Mouse (Mus musculus): Measurements from ENCODE around the gene Car10. TPM values are rescaled to one million over a fixed set of nuclear protein-coding genes. Genes with fewer than 3 reads are reported as not detected.

The Car10 gene
- polyA plus RNA-seq, 1 experiment from 2014 or later = 1.7 TPM

- no peaks in the 10 kb centered on the region for H3K36me3 ChIP-seq (ENCODE audit: control insufficient read depth, insufficient read depth, low read length)
- no peaks in the 10 kb centered on the region for H3K27me3 ChIP-seq (ENCODE audit: control insufficient read depth, insufficient read depth, low read length)
- H3K4me1 ChIP-seq (ENCODE audit: control insufficient read depth, insufficient read depth, low read length) = no peaks in the 10 kb centered on the region
- no peak overlapping the region for H3K4me3 ChIP-seq (ENCODE audit: low read depth, low read length)
- H3K27ac ChIP-seq (ENCODE audit: low read depth, low read length) = no peak overlapping the region
- DNase-seq (ENCODE audit: low spot score, missing footprints) = no peak
- no peak overlapping the region for H3K4me2 ChIP-seq
- H3K9ac ChIP-seq (ENCODE audit: low read length) = no peak overlapping the region
- no peak for ATAC-seq (ENCODE audit: low FRiP score)
- WGBS = 88% methylated on average over 1 of the region's 1 CpGs
- H3K9me3 ChIP-seq (ENCODE audit: control insufficient read depth, low read length) = no peaks in the 10 kb centered on the region
Measured at GRCm38 (mm10) chr11:93487021-93487420, 389.2 kb downstream of the Car10 start.

GRCm38 (mm10) chr11:93487913-93488604 lies 390.2 kb downstream of the Car10 start:
- ATAC-seq (ENCODE audit: low FRiP score) (no peak), DNase-seq (ENCODE audit: low spot score, missing footprints) (no peak)
- Histone ChIP-seq H3K27ac (ENCODE audit: low read depth, low read length) (no peak overlapping the region), H3K27me3 (ENCODE audit: control insufficient read depth, insufficient read depth, low read length) (no peaks in the 10 kb centered on the region), H3K4me1 (ENCODE audit: control insufficient read depth, insufficient read depth, low read length) (no peaks in the 10 kb centered on the region), H3K36me3 (ENCODE audit: control insufficient read depth, insufficient read depth, low read length) (no peaks in the 10 kb centered on the region), H3K4me3 (ENCODE audit: low read depth, low read length) (no peak overlapping the region), H3K4me2 (no peak overlapping the region), H3K9me3 (ENCODE audit: control insufficient read depth, low read length) (no peaks in the 10 kb centered on the region), H3K9ac (ENCODE audit: low read length) (no peak overlapping the region)
- WGBS = 84% methylated on average over 3 of the region's 3 CpGs

- Histone ChIP-seq H3K27me3 (ENCODE audit: control insufficient read depth, insufficient read depth, low read length) (no peaks in the 10 kb centered on the region), H3K4me1 (ENCODE audit: control insufficient read depth, insufficient read depth, low read length) (no peaks in the 10 kb centered on the region), H3K4me3 (ENCODE audit: low read depth, low read length) (no peak overlapping the region), H3K27ac (ENCODE audit: low read depth, low read length) (no peak overlapping the region), H3K9me3 (ENCODE audit: control insufficient read depth, low read length) (no peaks in the 10 kb centered on the region), H3K9ac (ENCODE audit: low read length) (no peak overlapping the region), H3K4me2 (no peak overlapping the region), H3K36me3 (ENCODE audit: control insufficient read depth, insufficient read depth, low read length) (no peaks in the 10 kb centered on the region)
- ATAC-seq (ENCODE audit: low FRiP score) (no peak), DNase-seq (ENCODE audit: low spot score, missing footprints) (no peak)
- 85% methylated on average over 11 of the region's 11 CpGs for WGBS
Measured at GRCm38 (mm10) chr11:93490211-93490820, 392.5 kb downstream of the Car10 start.

GRCm38 (mm10) chr11:93497896-93498295 lies 400.1 kb downstream of the Car10 start:
- no peaks in the 10 kb centered on the region for H3K9me3 ChIP-seq (ENCODE audit: control insufficient read depth, low read length)
- no peak for ATAC-seq (ENCODE audit: low FRiP score)
- WGBS = 80% methylated on average over 6 of the region's 6 CpGs
- no peak overlapping the region for H3K4me2 ChIP-seq
- H3K36me3 ChIP-seq (ENCODE audit: control insufficient read depth, insufficient read depth, low read length) = no peaks in the 10 kb centered on the region
- H3K4me3 ChIP-seq (ENCODE audit: low read depth, low read length) = no peak overlapping the region
- no peak for DNase-seq (ENCODE audit: low spot score, missing footprints)
- H3K9ac ChIP-seq (ENCODE audit: low read length) = no peak overlapping the region
- no peaks in the 10 kb centered on the region; the same call in 1 of the 2 replicates for H3K4me1 ChIP-seq (ENCODE audit: control insufficient read depth, insufficient read depth, low read length)
- H3K27me3 ChIP-seq (ENCODE audit: control insufficient read depth, insufficient read depth, low read length) = no peaks in the 10 kb centered on the region
- H3K27ac ChIP-seq (ENCODE audit: low read depth, low read length) = no peak overlapping the region

- H3K9me3 ChIP-seq (ENCODE audit: control insufficient read depth, low read length) = no peaks in the 10 kb centered on the region
- DNase-seq (ENCODE audit: low spot score, missing footprints) (no peak), ATAC-seq (ENCODE audit: low FRiP score) (peak; percentile 68)
- H3K36me3 ChIP-seq (ENCODE audit: control insufficient read depth, insufficient read depth, low read length) = no peaks in the 10 kb centered on the region
- WGBS = 37% methylated on average over 4 of the region's 4 CpGs
- no peak overlapping the region; the same call in 1 of the 2 replicates for H3K27ac ChIP-seq (ENCODE audit: low read depth, low read length)
- no peak overlapping the region for H3K4me3 ChIP-seq (ENCODE audit: low read depth, low read length)
- H3K4me2 ChIP-seq = no peak overlapping the region
- no peak overlapping the region for H3K9ac ChIP-seq (ENCODE audit: low read length)
- no peaks in the 10 kb centered on the region; the same call in 1 of the 2 replicates for H3K4me1 ChIP-seq (ENCODE audit: control insufficient read depth, insufficient read depth, low read length)
- no peaks in the 10 kb centered on the region for H3K27me3 ChIP-seq (ENCODE audit: control insufficient read depth, insufficient read depth, low read length)
Measured at GRCm38 (mm10) chr11:93500442-93500841, 402.6 kb downstream of the Car10 start.

- DNase-seq (ENCODE audit: low spot score, missing footprints) (no peak), ATAC-seq (ENCODE audit: low FRiP score) (no peak)
- H3K4me3 ChIP-seq (ENCODE audit: low read depth, low read length) = no peak overlapping the region
- H3K4me2 ChIP-seq = no peak overlapping the region
- H3K9ac ChIP-seq (ENCODE audit: low read length) = no peak overlapping the region
- H3K36me3 ChIP-seq (ENCODE audit: control insufficient read depth, insufficient read depth, low read length) = no peaks in the 10 kb centered on the region
- no peaks in the 10 kb centered on the region for H3K27me3 ChIP-seq (ENCODE audit: control insufficient read depth, insufficient read depth, low read length)
- H3K27ac ChIP-seq (ENCODE audit: low read depth, low read length) = no peak overlapping the region
- no peaks in the 10 kb centered on the region for H3K9me3 ChIP-seq (ENCODE audit: control insufficient read depth, low read length)
- H3K4me1 ChIP-seq (ENCODE audit: control insufficient read depth, insufficient read depth, low read length) = no peaks in the 10 kb centered on the region; the same call in 1 of the 2 replicates
- 88% methylated on average over 5 of the region's 5 CpGs for WGBS
Measured at GRCm38 (mm10) chr11:93501671-93502070, 403.8 kb downstream of the Car10 start.

- ATAC-seq (ENCODE audit: low FRiP score) (no peak), DNase-seq (ENCODE audit: low spot score, missing footprints) (no peak)
- Histone ChIP-seq H3K27me3 (ENCODE audit: control insufficient read depth, insufficient read depth, low read length) (no peaks in the 10 kb centered on the region), H3K27ac (ENCODE audit: low read depth, low read length) (no peak overlapping the region), H3K36me3 (ENCODE audit: control insufficient read depth, insufficient read depth, low read length) (no peaks in the 10 kb centered on the region), H3K9ac (ENCODE audit: low read length) (no peak overlapping the region), H3K4me3 (ENCODE audit: low read depth, low read length) (no peak overlapping the region), H3K4me2 (no peak overlapping the region), H3K4me1 (ENCODE audit: control insufficient read depth, insufficient read depth, low read length) (no peaks in the 10 kb centered on the region; the same call in 1 of the 2 replicates), H3K9me3 (ENCODE audit: control insufficient read depth, low read length) (no peaks in the 10 kb centered on the region)
- 81% methylated on average over 3 of the region's 3 CpGs for WGBS
Measured at GRCm38 (mm10) chr11:93502864-93503263, 405.0 kb downstream of the Car10 start.

GRCm38 (mm10) chr11:93503469-93503868 lies 405.6 kb downstream of the Car10 start:
- H3K4me2 ChIP-seq = no peak overlapping the region
- H3K9ac ChIP-seq (ENCODE audit: low read length) = no peak overlapping the region
- no peak for ATAC-seq (ENCODE audit: low FRiP score)
- H3K36me3 ChIP-seq (ENCODE audit: control insufficient read depth, insufficient read depth, low read length) = no peaks in the 10 kb centered on the region
- no peaks in the 10 kb centered on the region for H3K27me3 ChIP-seq (ENCODE audit: control insufficient read depth, insufficient read depth, low read length)
- H3K9me3 ChIP-seq (ENCODE audit: control insufficient read depth, low read length) = no peaks in the 10 kb centered on the region
- no peak overlapping the region for H3K27ac ChIP-seq (ENCODE audit: low read depth, low read length)
- H3K4me3 ChIP-seq (ENCODE audit: low read depth, low read length) = no peak overlapping the region
- WGBS = 41% methylated on average over 2 of the region's 2 CpGs
- no peaks in the 10 kb centered on the region; the same call in 1 of the 2 replicates for H3K4me1 ChIP-seq (ENCODE audit: control insufficient read depth, insufficient read depth, low read length)
- DNase-seq (ENCODE audit: low spot score, missing footprints) = no peak

GRCm38 (mm10) chr11:93509527-93510235 lies 411.9 kb downstream of the Car10 start:
- 59% methylated on average over 11 of the region's 11 CpGs for WGBS
- no peaks in the 10 kb centered on the region for H3K9me3 ChIP-seq (ENCODE audit: control insufficient read depth, low read length)
- no peaks in the 10 kb centered on the region; the same call in 1 of the 2 replicates for H3K27me3 ChIP-seq (ENCODE audit: control insufficient read depth, insufficient read depth, low read length)
- H3K36me3 ChIP-seq (ENCODE audit: control insufficient read depth, insufficient read depth, low read length) = no peaks in the 10 kb centered on the region
- no peak overlapping the region for H3K4me2 ChIP-seq
- no peak for DNase-seq (ENCODE audit: low spot score, missing footprints)
- no peak overlapping the region for H3K4me3 ChIP-seq (ENCODE audit: low read depth, low read length)
- H3K4me1 ChIP-seq (ENCODE audit: control insufficient read depth, insufficient read depth, low read length) = no peaks in the 10 kb centered on the region
- H3K9ac ChIP-seq (ENCODE audit: low read length) = no peak overlapping the region
- no peak overlapping the region for H3K27ac ChIP-seq (ENCODE audit: low read depth, low read length)
- ATAC-seq (ENCODE audit: low FRiP score) = no peak
